Mouse (Mus musculus) CD4-positive helper T cell, adult 2 months (primary cell): ENCODE data around the gene Rnf128.
A peak's percentile ranks its signal among the peaks of the same experiment; 100 is the strongest.
"Not testable (repeated sequence)": the region's sequence is repeated elsewhere in the genome, so short reads cannot be mapped to it uniquely, and the experiment has no call there.

Experiments used
- DNase-seq: peaks from one replicate; pipeline ENCODE4 v3.0.0-alpha.2; 2012; ENCODE audit warnings: low read depth, missing footprints, low spot score

Gene Rnf128

DNA sequence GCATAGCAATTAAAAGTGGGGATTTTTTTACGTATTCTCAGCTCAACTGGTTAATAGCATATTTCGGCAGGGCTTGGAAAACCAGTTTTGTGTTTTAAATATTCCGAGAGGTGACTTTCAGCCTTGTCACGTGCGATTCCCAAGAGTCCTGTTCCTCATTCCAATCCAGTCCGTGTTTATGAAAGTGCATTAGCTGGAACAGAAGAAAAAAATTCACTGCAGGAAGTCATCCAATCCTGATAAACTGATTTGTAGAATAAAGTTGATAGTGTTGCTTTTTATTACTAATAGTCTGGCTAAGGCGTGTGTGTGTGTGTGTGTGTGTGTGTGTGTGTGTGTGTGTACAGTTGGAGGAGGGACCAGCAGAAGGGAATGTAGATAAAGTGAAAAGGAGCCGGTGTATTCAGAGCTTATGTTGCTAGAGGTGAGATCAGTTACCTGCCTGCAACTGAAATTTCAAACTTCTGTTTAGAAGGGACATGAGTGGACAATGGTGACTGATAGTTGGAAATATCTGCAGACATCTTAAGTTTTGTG lies at the start of gene Rnf128:
Gene Rnf128, plus strand, starts transcription at position 392 of the 537 bp plus-strand sequence.
- no peak for DNase-seq

DNA sequence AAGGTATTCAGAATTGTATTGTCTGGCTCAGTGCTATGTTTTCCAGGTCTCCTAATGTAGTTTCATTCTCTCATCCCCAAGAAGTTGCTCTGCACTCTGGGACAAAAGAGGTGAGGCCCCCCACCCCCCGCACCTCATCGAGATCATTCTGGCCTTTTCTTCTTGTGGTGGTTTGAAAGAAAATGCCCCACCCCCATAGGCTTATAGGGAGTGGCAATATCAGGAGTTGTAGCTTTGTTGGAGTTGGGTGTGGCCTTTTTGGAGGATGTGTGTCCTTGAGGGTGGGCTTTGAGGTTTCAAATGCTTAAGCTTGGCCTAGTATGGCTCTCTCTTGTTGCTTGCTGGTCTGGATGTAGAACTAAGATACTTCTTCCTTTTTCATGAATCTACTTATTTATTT lies 47.0 kb upstream of the Rnf128 start:
- DNase-seq: no peak

DNA sequence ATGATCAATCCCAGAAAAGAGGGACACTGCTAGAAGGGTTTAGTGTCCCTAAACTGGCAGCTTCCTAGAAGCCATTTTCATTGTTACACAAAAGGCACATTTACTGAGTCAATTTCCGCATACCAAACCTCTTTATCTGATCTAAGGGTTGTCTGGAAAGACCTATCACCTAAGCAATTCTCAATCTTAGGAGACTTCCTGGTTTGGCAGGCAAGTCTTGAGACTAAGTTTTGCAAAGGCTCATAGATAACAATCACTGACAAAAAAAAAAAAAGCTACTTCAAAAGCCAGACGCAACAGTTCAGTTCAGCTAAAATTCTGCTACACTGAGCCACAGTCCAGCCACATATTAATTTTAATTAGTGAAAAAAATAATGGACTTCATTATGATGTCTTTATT lies 43.9 kb upstream of the Rnf128 start:
- DNase-seq: peak; percentile 7

DNA sequence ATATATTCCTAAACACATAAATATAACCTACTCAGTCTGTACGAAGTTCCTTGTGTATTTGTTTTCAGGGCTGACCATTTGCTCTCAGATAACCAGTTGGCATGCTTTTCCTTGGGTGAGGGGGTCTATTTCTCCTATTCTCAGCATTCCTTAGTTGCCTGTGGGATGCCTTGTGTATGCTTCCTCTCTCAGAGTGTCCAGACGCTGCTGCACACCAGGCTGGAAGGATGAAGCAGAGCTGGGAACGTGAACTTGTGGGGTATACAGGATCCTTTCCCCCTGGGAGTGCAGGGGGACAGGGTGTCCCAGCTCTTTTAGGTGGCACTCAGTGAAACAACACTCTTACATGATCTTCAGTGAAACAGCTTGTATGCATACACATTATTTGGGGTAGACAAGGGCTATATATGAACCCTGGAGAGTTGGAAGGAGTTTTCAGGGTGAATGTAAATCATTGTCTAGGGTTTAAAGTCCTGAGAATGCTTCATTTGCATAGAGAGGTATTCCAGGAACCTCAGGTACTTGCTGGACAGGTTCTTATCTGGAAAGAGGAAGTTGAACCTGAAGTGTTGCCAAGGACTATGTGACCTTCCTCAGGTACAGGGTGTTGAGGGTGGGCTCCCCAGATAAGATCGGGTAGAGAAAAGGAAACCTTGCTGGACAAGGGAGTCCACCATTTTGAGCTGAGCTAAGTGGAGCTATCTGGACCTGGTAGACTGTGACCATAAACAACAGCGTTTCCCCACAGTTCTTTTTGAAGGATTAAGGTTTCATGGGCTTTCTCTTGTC lies 38.6 kb upstream of the Rnf128 start:
- no peak for DNase-seq

DNA sequence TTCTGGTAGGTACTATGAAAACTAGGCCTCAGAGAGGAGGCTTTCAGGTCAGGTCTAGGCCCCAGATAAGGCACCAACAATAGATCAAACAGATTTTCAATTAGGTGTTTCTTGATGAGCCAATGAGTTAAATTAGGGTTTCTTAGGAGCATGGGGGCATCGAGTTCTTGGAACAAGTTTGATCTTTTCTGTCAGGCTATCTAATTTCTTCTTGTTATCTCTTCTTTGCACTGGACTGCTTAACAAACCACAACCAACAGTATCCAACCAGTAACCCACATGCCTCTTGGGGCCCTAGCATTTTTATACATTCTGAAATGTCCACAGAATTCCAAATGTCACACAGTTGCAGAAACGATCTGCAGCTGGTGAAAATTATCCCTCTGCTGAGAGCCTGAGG lies 37.4 kb upstream of the Rnf128 start:
- DNase-seq: no peak

DNA sequence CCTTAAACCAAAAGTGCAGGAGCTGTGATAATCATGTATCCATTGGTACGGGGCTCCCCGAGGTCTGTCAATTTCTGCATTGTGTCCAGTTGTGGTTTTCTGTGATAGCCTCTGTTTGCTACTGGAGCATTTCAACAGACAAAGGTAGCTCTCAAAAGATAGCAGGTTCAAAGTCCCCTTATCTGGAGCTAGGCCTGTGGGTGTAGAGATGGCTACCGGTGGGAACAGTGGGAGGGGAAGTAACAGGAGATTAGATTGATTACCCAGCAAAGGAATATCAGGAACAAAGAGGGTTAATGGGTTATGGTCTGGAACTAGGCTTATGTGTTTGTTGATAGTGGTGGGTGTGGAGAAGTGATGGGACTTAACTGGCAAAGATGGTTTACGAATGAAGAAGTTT lies 36.1 kb upstream of the Rnf128 start:
- no peak for DNase-seq

DNA sequence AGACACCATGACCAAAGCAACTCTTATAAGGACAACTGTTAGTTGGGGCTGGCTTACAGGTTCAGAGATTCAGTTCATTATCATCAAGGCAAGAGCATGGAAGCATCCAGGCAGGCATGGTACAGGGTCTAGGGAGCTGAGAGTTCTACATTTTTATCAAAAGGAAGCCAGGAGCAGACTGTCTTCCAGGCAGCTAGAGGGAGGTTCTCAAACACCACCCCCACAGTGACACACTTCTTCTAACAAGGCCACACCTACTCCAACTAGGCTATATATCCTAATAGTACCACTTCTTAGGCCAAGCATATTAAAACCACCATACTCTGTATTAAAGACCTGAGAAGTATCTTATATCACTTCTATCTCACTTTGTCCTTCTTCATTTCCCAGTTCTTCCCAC lies 33.4 kb upstream of the Rnf128 start:
- DNase-seq: no peak

DNA sequence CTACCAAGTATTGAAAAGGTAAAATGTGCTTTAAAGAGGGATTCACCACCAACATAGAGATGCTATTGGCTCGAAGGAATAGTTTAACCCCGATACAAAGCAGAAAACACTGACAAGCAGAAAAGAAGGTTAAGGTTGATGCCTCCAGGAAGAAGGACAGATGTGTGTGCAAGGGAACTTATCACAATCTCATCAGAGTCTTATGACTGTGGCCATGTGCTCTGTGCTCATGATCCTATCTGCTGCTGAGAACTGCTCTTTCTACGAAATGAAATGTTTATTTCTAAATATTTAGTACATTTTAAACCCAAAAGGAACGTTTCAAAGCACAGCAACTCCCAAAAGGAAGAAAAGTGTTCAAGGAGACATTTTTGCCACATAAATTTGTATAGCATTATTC lies 30.8 kb upstream of the Rnf128 start:
- no peak for DNase-seq

DNA sequence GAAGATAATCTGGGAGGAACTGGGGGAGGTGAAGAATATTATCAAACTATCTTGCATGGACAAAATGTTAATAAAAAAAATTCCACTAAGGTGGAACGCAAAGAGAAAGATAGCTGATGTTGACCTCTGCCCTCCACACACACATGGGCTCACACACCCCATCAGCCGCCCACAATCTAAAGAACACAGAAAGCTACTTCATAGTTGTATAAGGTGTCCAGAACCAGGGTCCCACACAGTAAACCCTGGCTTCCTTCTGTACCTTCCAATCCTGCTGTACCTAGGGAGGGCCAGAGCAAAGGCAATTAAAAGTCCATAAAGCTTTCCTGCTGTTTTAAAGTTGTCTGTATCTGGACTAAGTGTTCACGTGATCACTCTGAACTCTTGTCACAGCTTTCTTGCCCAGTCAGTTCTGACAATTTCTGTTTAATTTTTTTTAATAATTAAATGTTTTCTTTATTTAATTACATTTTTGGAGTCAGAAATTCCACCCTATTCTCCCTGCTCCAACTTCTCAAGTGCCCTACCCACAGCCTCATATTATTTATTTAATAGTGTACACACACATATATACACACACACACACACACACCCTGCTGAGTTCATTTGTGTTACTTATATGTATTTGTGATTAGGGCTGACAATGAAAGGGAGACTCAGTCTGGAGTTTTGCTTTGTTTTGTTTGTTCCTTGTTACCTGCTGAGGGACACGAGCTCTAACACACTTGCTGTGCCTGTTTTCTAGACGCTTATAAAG lies 25.3 kb upstream of the Rnf128 start:
- DNase-seq: no peak

DNA sequence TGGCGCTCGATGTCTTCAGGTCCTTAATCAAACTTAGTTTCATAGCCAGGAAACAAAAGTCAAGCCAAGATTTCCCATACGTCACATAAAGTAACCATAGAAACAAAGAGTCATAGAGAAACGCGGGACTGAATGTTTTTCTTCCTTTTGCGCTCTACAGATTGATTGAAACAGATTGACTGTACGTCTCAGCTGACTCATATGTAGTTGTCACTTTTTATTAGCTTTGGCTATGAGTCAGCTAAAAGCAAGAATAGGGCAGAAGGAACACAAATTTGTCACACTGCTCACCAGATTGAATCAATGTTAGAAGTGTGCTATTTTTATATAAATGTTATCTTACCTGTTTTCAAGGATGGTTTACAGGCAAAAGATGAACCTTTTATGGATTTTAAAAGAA lies 19.4 kb upstream of the Rnf128 start:
- DNase-seq: peak; percentile 7

DNA sequence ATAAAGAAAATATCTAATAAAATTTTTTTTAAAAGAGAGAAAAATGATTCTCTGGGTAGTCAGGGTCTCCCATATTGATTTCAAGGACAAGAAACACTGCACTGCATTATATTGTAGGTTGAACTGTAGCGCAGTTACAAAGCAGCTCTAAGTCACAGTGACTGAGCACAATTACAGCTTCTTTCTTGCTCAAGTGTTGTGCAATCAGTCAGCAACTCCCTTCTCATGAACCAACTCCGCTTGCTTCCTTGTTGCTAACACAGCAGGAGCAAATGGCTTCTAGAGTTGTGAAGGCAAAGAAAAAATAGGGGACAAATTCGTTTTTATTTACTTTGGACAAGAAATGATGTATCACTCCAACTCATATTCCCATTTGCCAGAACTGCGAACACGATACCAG lies 12.7 kb upstream of the Rnf128 start:
- DNase-seq: no peak

DNA sequence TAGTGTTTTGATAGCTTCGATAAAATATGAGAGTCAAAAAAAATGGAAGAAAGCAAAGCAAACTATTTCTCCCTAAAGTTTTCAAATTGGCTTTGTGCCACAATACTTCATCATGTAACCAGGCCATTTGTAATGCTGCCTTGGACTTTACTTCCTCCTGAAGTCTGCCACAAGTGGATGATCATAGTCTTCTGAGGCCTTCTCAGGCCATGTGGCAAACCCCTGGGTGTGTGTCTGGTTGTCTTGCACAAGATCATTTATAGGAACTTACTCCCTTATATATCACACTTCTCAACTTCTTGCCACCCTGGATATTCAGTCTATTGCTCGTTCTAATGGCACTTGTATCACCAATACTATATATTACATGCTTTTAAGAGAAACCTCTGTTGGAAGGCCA lies 11.0 kb upstream of the Rnf128 start:
- DNase-seq: no peak

DNA sequence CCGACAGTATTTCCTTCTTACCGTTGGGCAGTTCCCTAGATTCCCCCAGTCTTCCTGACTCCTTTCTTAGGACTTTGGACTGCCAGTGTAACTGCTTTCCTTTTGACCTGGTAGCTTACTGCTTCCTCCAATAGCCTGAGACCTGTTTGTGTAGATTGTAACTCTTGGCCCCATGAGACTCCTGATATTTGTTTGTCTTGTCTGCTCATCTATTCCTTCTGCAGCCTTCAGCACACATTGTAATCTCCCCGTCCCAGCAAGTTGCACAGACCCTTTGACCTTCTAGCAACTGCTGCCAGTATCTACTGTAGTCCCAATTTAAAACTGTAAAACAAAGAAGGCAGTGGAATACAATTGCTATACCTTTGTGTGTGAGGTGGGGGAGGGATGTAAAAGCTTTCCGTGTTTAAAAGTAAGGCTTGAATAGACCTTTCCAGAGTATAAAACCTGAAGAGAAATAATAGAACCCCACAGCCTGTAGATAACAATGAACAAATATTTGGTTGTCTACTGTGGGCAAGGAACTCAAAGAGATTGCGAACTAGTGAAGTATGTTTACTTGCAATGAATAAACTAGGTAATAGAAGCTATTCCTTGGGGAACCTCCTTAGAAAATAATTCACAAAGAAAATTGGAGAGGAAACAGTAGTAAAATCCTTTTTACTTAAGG lies 726 bp upstream of the Rnf128 start:
- no peak for DNase-seq

DNA sequence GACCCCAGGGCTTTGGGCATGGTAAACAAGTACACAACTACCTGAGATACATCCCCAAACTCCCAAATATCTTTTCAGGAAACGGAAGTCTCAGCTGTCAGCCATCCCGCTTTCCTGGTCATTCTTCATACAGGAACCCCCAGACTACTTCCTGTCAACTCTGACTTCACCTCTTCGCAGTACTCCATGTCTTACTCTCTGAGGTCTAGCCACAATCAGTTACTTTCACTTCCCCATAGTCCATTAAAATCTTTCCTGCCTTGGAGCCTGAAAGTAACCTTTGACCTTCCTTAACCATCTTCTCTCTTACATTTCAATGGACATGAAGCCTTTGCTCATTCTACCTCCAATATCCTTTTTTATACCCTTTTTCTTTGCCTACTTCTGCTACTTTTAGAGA lies 6.9 kb downstream of the Rnf128 start:
- no peak for DNase-seq

DNA sequence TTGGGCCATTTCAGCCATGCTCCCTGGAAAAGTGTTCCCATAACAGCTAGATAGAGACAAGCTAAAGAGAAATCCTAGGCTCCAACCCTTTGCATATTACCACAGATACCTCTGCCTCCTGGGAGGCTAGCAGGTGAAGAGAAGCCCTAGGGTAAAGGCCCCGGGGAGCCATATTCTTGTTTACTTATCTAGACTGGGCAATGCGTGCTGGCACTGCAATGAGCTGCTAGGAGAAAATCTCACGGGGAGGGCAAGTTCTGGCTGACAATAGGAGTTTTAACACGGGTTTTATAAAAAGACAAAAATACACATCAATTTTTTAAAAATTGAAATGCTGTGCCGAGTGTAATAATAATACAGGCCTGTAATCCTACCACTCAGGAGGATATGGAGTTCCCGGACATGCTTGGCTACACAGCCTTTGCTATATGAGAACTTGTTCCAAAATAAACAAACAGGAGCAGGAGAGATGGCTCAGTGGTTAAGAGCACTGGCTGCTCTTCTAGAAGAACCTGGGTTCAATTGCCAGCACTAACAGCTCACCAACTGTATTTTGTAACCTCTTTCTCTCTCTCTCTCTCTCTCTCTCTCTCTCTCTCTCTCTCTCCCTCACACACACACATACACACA lies 15.6 kb downstream of the Rnf128 start:
- DNase-seq: no peak

DNA sequence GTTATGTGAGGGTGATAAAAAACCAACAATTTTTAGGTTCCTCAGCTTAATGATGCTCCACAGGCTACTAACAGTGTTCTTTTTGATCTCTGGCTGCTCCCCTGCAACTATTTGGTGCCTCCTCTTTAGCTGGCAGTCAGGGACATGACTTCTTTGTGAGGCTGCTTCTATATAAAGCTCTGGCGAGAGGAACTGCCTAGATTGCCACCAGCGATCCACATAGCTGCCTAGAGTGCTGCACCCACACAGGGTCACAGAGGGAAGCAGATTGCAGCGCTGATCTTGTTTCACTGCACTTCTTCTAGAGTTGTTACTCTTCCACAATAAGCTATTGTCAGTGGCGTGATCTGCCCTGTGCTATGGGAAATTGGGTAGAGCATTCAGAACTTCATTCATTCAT lies 20.5 kb downstream of the Rnf128 start:
- DNase-seq: peak; percentile 2

DNA sequence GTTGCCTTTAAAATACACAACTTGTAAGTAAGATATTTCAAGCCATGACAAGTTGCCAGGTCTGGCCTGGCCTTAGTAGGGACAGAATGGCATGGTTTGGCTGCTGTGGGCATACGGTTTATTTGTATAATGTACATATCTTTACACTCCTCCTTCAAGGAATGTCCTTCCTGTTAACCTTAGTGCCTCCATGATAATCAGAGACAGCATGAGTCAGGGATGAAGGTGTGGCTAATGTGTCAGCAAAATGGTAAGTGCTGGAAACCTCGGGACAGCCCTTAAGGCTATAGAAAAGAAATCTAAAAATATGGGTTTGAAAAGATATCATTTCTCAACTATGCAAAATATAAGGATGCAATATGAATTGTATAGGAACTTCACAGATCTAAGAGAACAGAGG lies 23.6 kb downstream of the Rnf128 start:
- DNase-seq: not testable (repeated sequence)

DNA sequence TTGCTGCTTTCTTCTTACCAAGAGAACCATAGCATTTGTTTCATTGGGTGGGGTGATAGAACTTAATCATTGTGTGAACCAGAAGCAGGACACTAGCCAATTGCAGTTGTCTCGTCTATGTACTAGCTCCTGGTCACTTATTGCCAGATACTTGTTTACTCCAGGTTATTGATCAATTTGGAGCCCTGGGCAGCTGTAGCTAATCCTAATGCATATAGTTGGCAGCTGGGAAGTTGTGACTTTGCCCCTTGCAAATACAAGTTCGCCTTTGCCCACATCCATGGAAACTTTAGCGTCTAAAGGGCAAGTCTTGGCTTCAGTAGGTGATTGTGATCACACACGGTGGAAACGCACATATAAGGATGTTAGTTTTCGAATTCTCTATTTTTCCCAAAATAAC lies 33.3 kb downstream of the Rnf128 start:
- no peak for DNase-seq

DNA sequence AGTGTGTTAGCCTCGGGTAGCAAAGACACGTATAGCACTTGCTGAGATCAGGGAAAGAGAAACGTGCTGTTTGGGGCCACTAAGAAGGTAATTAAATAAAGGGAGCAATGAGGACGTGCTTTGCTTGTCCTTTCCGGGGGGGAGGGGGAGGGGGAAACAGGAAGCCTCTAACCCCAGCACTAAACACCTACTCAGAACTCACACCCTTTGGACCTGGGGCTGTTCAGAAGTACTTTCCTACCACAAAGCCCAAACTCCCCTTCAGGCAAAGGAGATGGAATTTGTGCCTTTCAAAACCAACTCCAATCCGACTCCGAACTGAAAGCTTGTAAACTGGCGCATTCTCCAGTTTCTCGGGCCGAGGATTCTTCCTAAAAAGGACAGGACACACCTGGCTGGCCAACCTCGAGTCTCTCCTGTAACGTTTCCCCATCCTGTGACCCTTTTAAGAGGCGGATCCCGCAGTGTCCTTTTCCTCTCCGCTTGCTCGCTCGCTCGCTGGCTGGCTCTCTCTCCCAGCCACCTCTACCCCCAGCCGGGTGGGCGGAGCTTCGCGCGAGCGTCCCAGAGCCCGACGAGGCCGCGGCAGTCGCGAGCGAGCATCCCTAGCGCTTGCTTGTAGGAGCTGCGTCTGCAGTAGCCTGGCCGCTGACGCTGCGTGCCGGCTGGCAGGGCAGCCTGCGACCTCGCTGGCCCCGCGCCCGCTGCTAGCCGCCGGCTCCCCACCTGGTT lies 47.1 kb downstream of the Rnf128 start:
- DNase-seq: peak; percentile 81

DNA sequence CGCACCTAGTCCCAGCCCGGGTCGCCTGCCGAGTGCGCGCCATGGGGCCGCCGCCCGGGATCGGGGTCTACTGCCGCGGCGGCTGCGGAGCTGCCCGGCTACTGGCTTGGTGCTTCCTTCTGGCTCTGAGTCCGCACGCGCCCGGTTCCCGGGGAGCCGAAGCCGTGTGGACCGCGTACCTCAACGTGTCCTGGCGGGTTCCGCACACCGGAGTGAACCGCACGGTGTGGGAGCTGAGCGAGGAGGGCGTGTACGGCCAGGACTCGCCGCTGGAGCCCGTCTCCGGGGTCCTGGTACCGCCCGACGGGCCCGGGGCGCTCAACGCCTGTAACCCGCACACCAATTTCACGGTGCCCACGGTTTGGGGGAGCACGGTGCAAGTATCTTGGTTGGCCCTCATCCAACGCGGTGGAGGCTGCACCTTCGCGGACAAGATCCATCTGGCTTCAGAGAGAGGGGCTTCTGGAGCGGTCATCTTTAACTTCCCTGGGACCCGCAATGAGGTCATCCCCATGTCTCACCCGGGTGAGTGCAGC lies 47.7 kb downstream of the Rnf128 start:
- no peak for DNase-seq

DNA sequence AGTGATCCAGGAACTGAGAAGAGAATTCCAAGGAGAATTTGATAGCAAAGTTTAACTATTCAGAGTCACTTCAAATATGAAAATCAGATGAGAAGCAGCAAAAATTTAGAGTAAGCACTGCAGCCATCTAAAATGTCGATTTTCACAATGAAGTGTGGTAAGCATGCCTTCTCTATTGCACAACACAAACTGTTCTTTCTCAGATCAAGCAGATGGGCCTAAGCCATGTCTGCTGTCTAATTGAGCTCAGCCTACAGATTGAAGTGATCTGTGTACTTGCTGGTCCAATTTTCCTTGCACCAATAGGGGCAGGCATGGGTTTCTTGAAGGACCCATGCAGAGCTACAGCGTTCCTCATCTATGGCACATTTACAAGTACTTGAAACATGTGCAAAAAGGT lies 51.6 kb downstream of the Rnf128 start:
- no peak for DNase-seq
